Mouse (Mus musculus) kidney, postnatal 25 days (tissue): ENCODE measurements around the gene Zfp710.

ENCODE experiments used
- DNase-seq, 2 experiments: peaks; one replicate each; pipeline ENCODE4 v3.0.0; 2021; ENCODE audit warnings: mixed read lengths in 2 of 2

Zfp710 gene

GRCm38 (mm10) chr7:80057781-80058180 lies 33.2 kb downstream of the Zfp710 start:
- peak; percentile 50 to 80 for DNase-seq

- no peak for DNase-seq
Observed at GRCm38 (mm10) chr7:80058405-80059063, 33.9 kb downstream of the Zfp710 start.

GRCm38 (mm10) chr7:80059064-80059838 lies 34.6 kb downstream of the Zfp710 start:
- DNase-seq = peak in 1 of 2 experiments; percentile 42

- peak; percentile 51 to 65 for DNase-seq
Observed at GRCm38 (mm10) chr7:80060012-80060778, 35.6 kb downstream of the Zfp710 start.

- DNase-seq = peak in 1 of 2 experiments; percentile 41
Observed at GRCm38 (mm10) chr7:80062083-80062826, 37.6 kb downstream of the Zfp710 start.

- peak in 1 of 2 experiments; percentile 39 for DNase-seq
Observed at GRCm38 (mm10) chr7:80063244-80063643, 38.6 kb downstream of the Zfp710 start.

DNA sequence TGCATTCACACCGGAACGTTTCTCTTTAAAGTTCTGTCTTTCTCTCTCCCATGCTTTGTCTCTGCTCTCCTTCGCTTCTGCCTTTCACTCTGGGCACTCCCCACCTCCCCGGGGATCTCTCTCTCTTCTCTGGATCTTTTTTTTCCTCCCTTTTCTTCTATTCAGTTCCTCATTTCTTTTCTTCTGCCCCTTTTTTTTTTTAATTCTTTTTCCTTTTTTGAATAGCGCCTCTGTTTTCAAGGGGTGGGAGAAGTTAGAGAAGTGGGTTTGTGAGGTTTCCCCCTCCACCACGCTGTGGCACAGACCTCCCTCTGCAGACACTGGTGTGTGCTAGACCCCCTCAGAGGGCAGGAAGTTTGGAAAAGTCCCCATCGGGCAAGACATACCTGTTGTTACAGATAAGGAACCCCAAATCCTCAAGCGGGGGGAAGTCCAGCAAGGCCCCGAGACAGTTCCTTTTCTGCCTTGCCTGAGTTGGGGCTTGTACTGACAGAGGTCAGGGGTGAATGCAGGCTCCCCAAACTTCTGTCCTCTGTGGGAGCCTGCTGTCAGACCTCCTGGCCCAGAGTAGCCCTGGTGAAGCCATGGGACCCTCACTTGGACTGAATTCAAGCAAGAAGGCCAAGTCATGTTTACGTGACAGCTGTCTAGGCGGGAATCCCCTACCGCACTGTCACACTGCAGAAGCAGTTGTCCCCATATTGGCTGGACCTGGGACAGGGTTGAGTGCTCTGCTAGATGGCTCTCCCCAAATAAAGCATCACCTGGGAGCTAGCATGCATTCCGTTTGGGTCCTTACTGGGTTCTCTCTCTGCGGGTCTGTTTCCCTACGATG lies 39.5 kb downstream of the Zfp710 start:
- no peak for DNase-seq

GRCm38 (mm10) chr7:80065250-80065649 lies 40.6 kb downstream of the Zfp710 start:
- no peak for DNase-seq

- DNase-seq = peak in 1 of 2 experiments; percentile 75
Observed at GRCm38 (mm10) chr7:80066675-80067455, 42.3 kb downstream of the Zfp710 start.

DNA sequence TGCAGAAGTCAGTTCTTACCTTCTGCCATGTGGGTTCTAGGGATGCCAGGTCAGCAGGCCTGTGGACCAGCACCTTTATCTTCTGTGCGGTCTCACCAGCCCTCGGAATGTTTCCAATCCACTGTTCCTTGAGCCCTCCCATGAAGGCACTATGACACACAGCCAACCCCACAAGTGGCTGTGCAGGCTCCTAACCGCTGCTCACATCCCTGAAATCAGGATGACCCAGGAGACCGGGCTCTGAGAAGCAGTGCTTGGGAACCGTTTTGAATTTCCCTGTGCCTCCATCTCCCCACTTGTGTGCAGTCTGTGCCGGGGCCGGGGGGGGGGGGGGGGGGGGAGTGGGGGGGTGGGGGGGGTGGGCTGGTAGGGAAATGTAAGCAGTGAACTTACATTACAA lies 43.7 kb downstream of the Zfp710 start:
- DNase-seq = no peak

DNA sequence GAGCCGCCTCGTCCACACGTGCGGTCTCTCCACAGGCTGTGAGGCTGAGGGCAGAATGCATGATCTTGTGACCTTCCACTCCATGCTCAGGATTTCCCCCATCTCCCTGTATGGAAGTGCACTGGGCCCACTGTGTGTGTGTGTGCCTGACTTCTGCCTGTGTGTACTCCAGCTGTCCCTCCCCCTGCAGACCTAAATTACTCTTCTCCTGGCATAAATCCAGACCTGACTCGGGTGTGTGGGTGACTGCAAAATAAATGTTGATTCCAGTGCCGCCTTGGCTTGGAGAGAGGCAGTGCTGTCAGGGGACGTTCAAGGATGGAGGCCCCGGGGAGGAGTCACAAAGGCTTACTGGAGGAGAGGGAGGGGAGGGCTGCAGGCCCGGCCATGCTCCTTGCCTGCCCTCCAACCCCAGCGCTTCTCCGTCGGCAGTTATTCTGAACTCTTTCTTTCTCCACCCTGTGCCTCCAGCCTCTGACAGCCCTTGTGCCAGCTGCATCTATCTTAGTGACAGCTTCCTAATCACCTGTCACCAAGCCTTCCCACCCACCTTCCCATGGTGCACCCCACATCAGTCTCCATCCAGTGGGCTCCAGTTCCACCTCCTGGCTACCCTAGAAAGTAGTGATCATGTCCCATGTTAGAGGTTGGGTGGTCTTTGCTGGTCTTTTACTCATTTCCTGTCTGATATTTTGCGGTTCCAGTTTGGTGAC lies 45.2 kb downstream of the Zfp710 start:
- peak; percentile 59 to 82 for DNase-seq

DNA sequence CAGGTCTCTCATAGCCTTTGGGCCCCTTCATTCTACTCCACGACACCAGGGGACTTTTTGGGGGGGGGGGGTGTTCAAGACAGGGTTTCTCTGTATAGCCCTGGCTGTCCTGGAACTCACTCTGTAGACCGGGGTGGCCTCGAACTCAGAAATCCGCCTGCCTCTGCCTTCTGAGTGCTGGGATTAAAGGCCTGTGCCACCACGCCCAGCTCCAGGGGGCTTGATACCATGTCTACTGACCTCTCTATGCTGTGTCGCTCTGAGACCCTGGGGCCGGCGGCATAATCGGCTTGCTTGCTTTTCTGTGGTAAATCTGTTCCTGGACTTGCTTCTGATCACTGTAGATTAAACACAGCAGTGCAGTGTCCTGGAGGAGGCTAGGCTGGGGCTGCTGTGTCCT lies 46.6 kb downstream of the Zfp710 start:
- no peak for DNase-seq

DNA sequence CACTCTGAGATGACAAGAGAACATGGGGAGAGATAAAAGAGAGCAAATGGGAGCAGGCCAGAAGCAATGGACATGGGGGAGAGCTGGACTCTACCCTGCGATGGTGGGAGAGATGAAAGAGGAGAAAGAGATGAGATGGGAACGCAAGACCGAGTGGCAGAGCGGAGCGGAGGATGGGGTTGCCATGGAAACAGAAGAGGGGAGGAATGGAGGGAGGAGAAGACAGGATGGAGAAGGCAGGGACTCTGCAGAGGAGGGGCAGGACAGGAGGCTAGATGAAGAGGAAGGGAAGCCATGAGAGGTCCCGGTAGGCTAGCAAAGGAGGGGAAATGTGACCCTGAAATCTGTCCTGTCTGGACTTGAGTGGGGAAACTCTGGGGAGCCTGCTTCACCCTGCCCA lies 47.7 kb downstream of the Zfp710 start:
- peak in 1 of 2 experiments; percentile 26 for DNase-seq

DNA sequence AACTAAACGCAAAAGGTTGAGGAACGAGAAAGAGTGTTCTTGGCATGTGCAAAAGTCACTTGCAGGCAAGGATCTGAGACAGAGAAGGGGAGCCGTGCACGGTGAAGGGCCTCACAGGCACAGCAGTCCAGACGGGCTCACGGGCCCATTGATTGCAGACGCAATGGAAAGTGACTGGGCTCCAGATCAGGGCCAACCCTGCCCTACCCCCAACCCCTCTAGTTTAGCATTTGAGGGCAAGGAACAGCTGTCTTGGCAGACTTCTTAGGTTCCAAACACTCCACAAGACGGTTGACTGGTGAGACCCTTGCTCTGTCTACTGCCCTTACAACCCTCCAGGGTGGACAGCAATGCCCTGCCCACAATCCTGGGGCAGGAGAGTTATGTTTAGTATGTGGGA lies 48.9 kb downstream of the Zfp710 start:
- DNase-seq = peak; percentile 60 to 86

GRCm38 (mm10) chr7:80074921-80075441 lies 50.4 kb downstream of the Zfp710 start:
- DNase-seq = peak; percentile 65 to 88

DNA sequence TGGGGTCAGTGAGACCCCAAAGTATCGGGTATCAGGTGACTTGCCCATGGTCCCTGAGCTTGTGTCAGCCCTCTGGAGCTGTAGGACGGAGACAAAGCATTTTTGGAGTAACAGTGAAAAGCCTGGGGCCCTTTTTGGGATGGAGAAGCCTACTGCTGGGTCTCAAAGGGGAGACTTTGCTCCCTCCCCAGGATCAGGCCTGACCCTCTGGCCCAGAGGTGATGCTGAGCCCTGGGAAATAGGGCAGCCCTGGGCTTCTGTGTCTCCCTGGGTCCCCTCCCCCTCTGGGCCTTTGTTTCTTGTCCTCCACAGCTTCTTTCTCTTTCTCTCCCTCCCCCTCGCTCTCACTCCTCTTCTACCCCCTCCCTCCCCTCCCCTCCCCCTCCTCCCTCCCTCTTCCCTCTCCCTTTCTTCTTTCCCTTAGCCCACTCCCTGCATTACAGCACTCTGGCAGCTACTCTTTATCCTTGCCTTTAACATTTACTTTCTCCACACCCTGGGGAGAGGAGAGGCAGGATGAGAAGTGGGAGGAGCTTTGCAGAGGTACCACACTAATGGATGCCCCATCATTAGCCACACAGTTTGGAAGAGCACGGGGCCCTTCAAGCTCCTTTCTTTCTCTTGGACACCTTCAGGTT lies 51.5 kb downstream of the Zfp710 start:
- no peak for DNase-seq

- peak in 1 of 2 experiments; percentile 27 for DNase-seq
Observed at GRCm38 (mm10) chr7:80076961-80077716, 52.5 kb downstream of the Zfp710 start.

DNA sequence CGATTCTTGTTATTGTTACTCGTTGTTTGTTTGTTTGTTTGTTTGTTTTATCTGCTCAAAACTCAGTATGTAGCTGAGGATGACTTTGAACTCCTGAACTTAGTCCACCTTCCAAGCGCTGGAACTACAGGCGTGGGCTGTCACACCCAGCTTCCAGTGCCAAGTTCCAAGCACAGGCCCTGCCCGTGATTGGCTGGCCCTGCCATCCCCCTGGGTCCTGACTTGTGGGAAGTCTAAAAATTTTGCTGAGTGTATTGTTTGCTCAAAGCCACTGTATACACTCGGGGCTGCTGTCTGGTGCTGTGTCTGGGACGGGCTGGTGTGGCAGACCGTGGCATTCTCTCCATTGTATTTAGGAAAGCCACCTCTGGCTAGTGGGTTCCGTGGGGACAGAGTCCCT lies 53.2 kb downstream of the Zfp710 start:
- peak; percentile 46 to 83 for DNase-seq
